Mouse (Mus musculus) layer of hippocampus, adult 9-10 months (tissue): ENCODE data around the gene Angptl2.

ENCODE experiments used
- DNase-seq: peaks from one replicate; pipeline ENCODE4 v3.0.0; 2022; ENCODE audit warnings: low spot score

Gene Angptl2

GRCm38 (mm10) chr2:33215700-33216509 lies at the start of gene Angptl2:
Gene Angptl2, plus strand, starts transcription at chr2:33216069.
- peak; percentile 39 for DNase-seq

GRCm38 (mm10) chr2:33167060-33167459 lies 48.8 kb upstream of the Angptl2 start:
- no peak for DNase-seq

- no peak for DNase-seq
Measured at GRCm38 (mm10) chr2:33169445-33169844, 46.4 kb upstream of the Angptl2 start.

GRCm38 (mm10) chr2:33170777-33171565 lies 44.9 kb upstream of the Angptl2 start:
- DNase-seq: no peak

GRCm38 (mm10) chr2:33173126-33173525 lies 42.7 kb upstream of the Angptl2 start:
- DNase-seq: no peak

GRCm38 (mm10) chr2:33173686-33174085 lies 42.2 kb upstream of the Angptl2 start:
- DNase-seq: no peak

- DNase-seq: no peak
Measured at GRCm38 (mm10) chr2:33176516-33176915, 39.4 kb upstream of the Angptl2 start.

- DNase-seq: no peak
Measured at GRCm38 (mm10) chr2:33176921-33177320, 38.9 kb upstream of the Angptl2 start.

- no peak for DNase-seq
Measured at GRCm38 (mm10) chr2:33177443-33178242, 38.2 kb upstream of the Angptl2 start.

GRCm38 (mm10) chr2:33178243-33178932 lies 37.5 kb upstream of the Angptl2 start:
- DNase-seq: no peak

GRCm38 (mm10) chr2:33179171-33179929 lies 36.5 kb upstream of the Angptl2 start:
- no peak for DNase-seq

GRCm38 (mm10) chr2:33179930-33180630 lies 35.8 kb upstream of the Angptl2 start:
- DNase-seq: no peak

GRCm38 (mm10) chr2:33183321-33183720 lies 32.5 kb upstream of the Angptl2 start:
- DNase-seq: no peak

- no peak for DNase-seq
Measured at GRCm38 (mm10) chr2:33184641-33185040, 31.2 kb upstream of the Angptl2 start.

GRCm38 (mm10) chr2:33185258-33185657 lies 30.6 kb upstream of the Angptl2 start:
- DNase-seq: no peak

GRCm38 (mm10) chr2:33186505-33186904 lies 29.4 kb upstream of the Angptl2 start:
- no peak for DNase-seq

- DNase-seq: no peak
Measured at GRCm38 (mm10) chr2:33187874-33188273, 28.0 kb upstream of the Angptl2 start.

- no peak for DNase-seq
Measured at GRCm38 (mm10) chr2:33188925-33189670, 26.8 kb upstream of the Angptl2 start.

GRCm38 (mm10) chr2:33189976-33190375 lies 25.9 kb upstream of the Angptl2 start:
- no peak for DNase-seq
